Mouse (Mus musculus): ENCODE data around the gene Zfp281. TPM values are rescaled to one million over a fixed set of nuclear protein-coding genes. Genes with fewer than 3 reads are reported as not detected.

The Zfp281 gene
- total RNA-seq, 1 experiment = 65.5 TPM

DNA sequence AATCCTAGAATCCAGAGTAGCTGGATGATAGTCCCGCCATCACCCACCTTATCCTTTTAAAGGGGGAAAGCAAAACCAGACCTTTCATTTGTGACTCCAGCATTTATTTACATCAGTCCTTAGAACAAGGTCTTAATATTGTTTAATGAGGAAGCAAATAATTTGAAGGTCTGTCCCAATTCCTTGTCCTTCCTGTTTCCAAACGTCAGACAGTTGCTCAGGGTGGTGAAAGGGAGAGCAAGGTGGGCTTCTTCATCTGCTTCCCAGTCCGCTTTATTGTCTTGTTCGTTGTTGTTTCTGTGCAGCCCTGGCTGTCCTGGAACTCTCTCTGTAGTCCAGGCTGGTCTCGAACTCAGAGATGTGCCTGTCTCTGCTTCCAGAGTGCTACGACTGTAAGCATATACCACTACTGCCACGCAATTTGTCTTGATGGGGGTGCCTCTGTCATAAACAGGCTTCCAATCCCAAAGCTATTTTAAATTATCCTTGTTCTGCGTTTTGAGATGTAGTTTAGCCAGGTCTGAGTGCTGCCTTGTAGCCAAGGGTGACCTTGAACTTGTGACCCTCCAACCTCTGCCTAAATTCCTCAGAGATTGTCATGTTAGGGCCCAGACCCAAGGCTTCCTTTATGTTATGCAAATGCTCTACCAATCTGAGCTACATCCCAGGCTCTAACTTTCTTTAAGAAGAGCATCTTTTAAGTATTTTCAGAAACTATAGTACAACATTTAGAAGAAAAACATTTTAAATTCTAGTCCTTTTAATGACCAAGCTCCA, 21.3 kb downstream of the Zfp281 start:
- Histone ChIP-seq H3K36me3 (ENCODE audit: control insufficient read depth, insufficient read depth, low read length, poor library complexity, severe bottlenecking) (no peaks in the 10 kb centered on the region), H3K27ac (ENCODE audit: insufficient read depth, low read depth, low read length, poor library complexity, severe bottlenecking) (peak overlapping the region; percentile 48; the same call in 1 of the 2 replicates), H3K4me3 (ENCODE audit: insufficient read depth in 1 of 2, low read depth in 1 of 2, low read length in 2 of 2, poor library complexity in 1 of 2, severe bottlenecking in 1 of 2) (no peak overlapping the region), H3K9ac (ENCODE audit: insufficient read depth, low read depth, low read length, poor library complexity, severe bottlenecking) (no peak overlapping the region), H3K4me1 (ENCODE audit: control insufficient read depth in 2 of 2, insufficient read depth in 2 of 2, low read length in 2 of 2, poor library complexity in 1 of 2) (peaks cover 5 to 13% of the 10 kb centered on the region in 2 experiments; a peak in 3 of 4 replicates), H3K9me3 (ENCODE audit: control insufficient read depth, insufficient read depth, low read depth, low read length) (no peaks in the 10 kb centered on the region)
- TF ChIP-seq CHD2 (IDR thresholded peaks at IDR 0.05; ENCODE audit: low read depth, low read length) (no peak), ZC3H11A (IDR thresholded peaks at IDR 0.05; ENCODE audit: borderline replicate concordance, low read depth, low read length) (no peak), MAFK (IDR thresholded peaks at IDR 0.05; ENCODE audit: insufficient read depth, low read depth, low read length) (no peak), ZNF384 (IDR thresholded peaks at IDR 0.05; ENCODE audit: low read depth, low read length) (no peak), HCFC1 (IDR thresholded peaks at IDR 0.05; ENCODE audit: borderline replicate concordance, insufficient read depth, low read length) (no peak)
- in situ Hi-C loops (cut with MboI; ENCODE audit: low sequenced_read_pairs in 2 of 2, unreplicated experiment in 2 of 2) = no loop called here
- DNase-seq (ENCODE audit: low read depth, low spot score) = no peak

GRCm38 (mm10) chr1:136652066-136652465, 27.4 kb downstream of the Zfp281 start:
- H3K4me1 ChIP-seq (ENCODE audit: control insufficient read depth in 2 of 2, insufficient read depth in 2 of 2, low read length in 2 of 2, poor library complexity in 1 of 2) = peaks cover 0 to 6% of the 10 kb centered on the region in 2 experiments; a peak in 2 of 4 replicates
- H3K4me3 ChIP-seq (ENCODE audit: insufficient read depth in 1 of 2, low read depth in 1 of 2, low read length in 2 of 2, poor library complexity in 1 of 2, severe bottlenecking in 1 of 2) = no peak overlapping the region
- H3K27ac ChIP-seq (ENCODE audit: insufficient read depth, low read depth, low read length, poor library complexity, severe bottlenecking) = no peak overlapping the region
- in situ Hi-C loops (cut with MboI; ENCODE audit: low sequenced_read_pairs in 2 of 2, unreplicated experiment in 2 of 2) = no loop called here
- H3K9ac ChIP-seq (ENCODE audit: insufficient read depth, low read depth, low read length, poor library complexity, severe bottlenecking) = no peak overlapping the region
- no peaks in the 10 kb centered on the region for H3K36me3 ChIP-seq (ENCODE audit: control insufficient read depth, insufficient read depth, low read length, poor library complexity, severe bottlenecking)
- no peaks in the 10 kb centered on the region for H3K9me3 ChIP-seq (ENCODE audit: control insufficient read depth, insufficient read depth, low read depth, low read length)
- no peak for DNase-seq (ENCODE audit: low read depth, low spot score)
- TF ChIP-seq HCFC1 (IDR thresholded peaks at IDR 0.05; ENCODE audit: borderline replicate concordance, insufficient read depth, low read length) (no peak), CHD2 (IDR thresholded peaks at IDR 0.05; ENCODE audit: low read depth, low read length) (no peak), MAFK (IDR thresholded peaks at IDR 0.05; ENCODE audit: insufficient read depth, low read depth, low read length) (no peak), ZNF384 (IDR thresholded peaks at IDR 0.05; ENCODE audit: low read depth, low read length) (no peak), ZC3H11A (IDR thresholded peaks at IDR 0.05; ENCODE audit: borderline replicate concordance, low read depth, low read length) (no peak)

DNA sequence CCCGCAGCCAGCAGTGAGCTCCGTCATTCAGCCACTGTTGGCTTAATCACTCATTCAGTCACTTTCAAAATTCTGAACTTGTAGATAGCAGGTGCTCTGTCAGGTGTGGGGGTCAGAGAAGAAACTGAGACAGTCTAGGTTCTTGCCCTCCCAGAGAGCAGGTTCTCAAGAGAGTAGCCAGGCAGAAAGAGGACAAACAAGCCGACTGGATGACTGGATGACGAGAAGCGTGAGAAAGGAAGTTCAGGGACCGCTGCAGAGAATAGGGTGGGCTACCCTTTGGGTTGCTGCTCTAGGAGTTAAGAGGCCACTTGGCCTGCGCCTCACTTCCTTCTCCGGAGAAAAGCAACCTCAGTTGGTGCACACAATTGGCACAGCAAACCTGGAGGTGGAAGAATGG, 28.8 kb downstream of the Zfp281 start:
- no peak for DNase-seq (ENCODE audit: low read depth, low spot score)
- H3K36me3 ChIP-seq (ENCODE audit: control insufficient read depth, insufficient read depth, low read length, poor library complexity, severe bottlenecking) = no peaks in the 10 kb centered on the region
- no peak overlapping the region for H3K4me3 ChIP-seq (ENCODE audit: insufficient read depth in 1 of 2, low read depth in 1 of 2, low read length in 2 of 2, poor library complexity in 1 of 2, severe bottlenecking in 1 of 2)
- H3K27ac ChIP-seq (ENCODE audit: insufficient read depth, low read depth, low read length, poor library complexity, severe bottlenecking) = no peak overlapping the region
- no peaks in the 10 kb centered on the region for H3K9me3 ChIP-seq (ENCODE audit: control insufficient read depth, insufficient read depth, low read depth, low read length)
- H3K9ac ChIP-seq (ENCODE audit: insufficient read depth, low read depth, low read length, poor library complexity, severe bottlenecking) = no peak overlapping the region
- in situ Hi-C loops (cut with MboI; ENCODE audit: low sequenced_read_pairs in 2 of 2, unreplicated experiment in 2 of 2) = no loop called here
- TF ChIP-seq ZC3H11A (IDR thresholded peaks at IDR 0.05; ENCODE audit: borderline replicate concordance, low read depth, low read length) (no peak), CHD2 (IDR thresholded peaks at IDR 0.05; ENCODE audit: low read depth, low read length) (no peak), ZNF384 (IDR thresholded peaks at IDR 0.05; ENCODE audit: low read depth, low read length) (no peak), HCFC1 (IDR thresholded peaks at IDR 0.05; ENCODE audit: borderline replicate concordance, insufficient read depth, low read length) (no peak), MAFK (IDR thresholded peaks at IDR 0.05; ENCODE audit: insufficient read depth, low read depth, low read length) (no peak)
- peaks cover 0 to 5% of the 10 kb centered on the region in 2 experiments; a peak in 2 of 4 replicates for H3K4me1 ChIP-seq (ENCODE audit: control insufficient read depth in 2 of 2, insufficient read depth in 2 of 2, low read length in 2 of 2, poor library complexity in 1 of 2)

- no peak for DNase-seq (ENCODE audit: low read depth, low spot score)
- Histone ChIP-seq H3K9ac (ENCODE audit: insufficient read depth, low read depth, low read length, poor library complexity, severe bottlenecking) (no peak overlapping the region), H3K36me3 (ENCODE audit: control insufficient read depth, insufficient read depth, low read length, poor library complexity, severe bottlenecking) (no peaks in the 10 kb centered on the region), H3K27ac (ENCODE audit: insufficient read depth, low read depth, low read length, poor library complexity, severe bottlenecking) (no peak overlapping the region), H3K9me3 (ENCODE audit: control insufficient read depth, insufficient read depth, low read depth, low read length) (no peaks in the 10 kb centered on the region), H3K4me1 (ENCODE audit: control insufficient read depth in 2 of 2, insufficient read depth in 2 of 2, low read length in 2 of 2, poor library complexity in 1 of 2) (peaks cover 0 to 14% of the 10 kb centered on the region in 2 experiments; a peak in 2 of 4 replicates), H3K4me3 (ENCODE audit: insufficient read depth in 1 of 2, low read depth in 1 of 2, low read length in 2 of 2, poor library complexity in 1 of 2, severe bottlenecking in 1 of 2) (no peak overlapping the region)
- TF ChIP-seq CHD2 (IDR thresholded peaks at IDR 0.05; ENCODE audit: low read depth, low read length) (no peak), HCFC1 (IDR thresholded peaks at IDR 0.05; ENCODE audit: borderline replicate concordance, insufficient read depth, low read length) (no peak), ZNF384 (IDR thresholded peaks at IDR 0.05; ENCODE audit: low read depth, low read length) (no peak), MAFK (IDR thresholded peaks at IDR 0.05; ENCODE audit: insufficient read depth, low read depth, low read length) (no peak), ZC3H11A (IDR thresholded peaks at IDR 0.05; ENCODE audit: borderline replicate concordance, low read depth, low read length) (no peak)
- in situ Hi-C loops (cut with MboI; ENCODE audit: low sequenced_read_pairs in 2 of 2, unreplicated experiment in 2 of 2) = no loop called here
These were observed 29.7 kb downstream of the Zfp281 start for GRCm38 (mm10) chr1:136654385-136654784.

Measured in ES-E14 (cell line).